Mouse (Mus musculus) intestine, postnatal 0 days (tissue): ENCODE measurements around the gene Gzmn. TPM values are rescaled to one million over a fixed set of nuclear protein-coding genes. Genes with fewer than 3 reads are reported as not detected.
"Not testable (repeated sequence)": the region's sequence is repeated elsewhere in the genome, so short reads cannot be mapped to it uniquely, and the experiment has no call there.

Experiments used
- ATAC-seq: fragments of 200-750 bp; cut with Nextera tagmentation; 2 replicates; pipeline ENCODE4 v1.8.0; 2017; ENCODE audit warnings: mild to moderate bottlenecking, moderate TSS enrichment, moderate library complexity
- H3K27ac ChIP-seq: fragments of 300-500 bp; sonication (generic); 2 replicates; pipeline ENCODE4 v1.5.1; 2014; ENCODE audit warnings: mild to moderate bottlenecking, low read depth, low read length, moderate library complexity
- H3K27me3 ChIP-seq: fragments of 300-500 bp; sonication (generic); replicated peaks from 2 replicates; pipeline ENCODE4 v1.6.1; 2014; ENCODE audit warnings: low read length, mixed read lengths; ENCODE audit not compliant: control insufficient read depth, insufficient read depth
- H3K36me3 ChIP-seq: fragments of 300-500 bp; sonication (generic); 2 replicates; pipeline ENCODE4 v1.6.1; 2014; ENCODE audit warnings: mild to moderate bottlenecking, moderate library complexity; ENCODE audit not compliant: control insufficient read depth, insufficient read depth
- H3K4me1 ChIP-seq: fragments of 300-500 bp; sonication (generic); replicated peaks from 2 replicates; pipeline ENCODE4 v1.6.1; 2014; ENCODE audit warnings: antibody characterized with exemption, low read length, mixed read lengths; ENCODE audit not compliant: control insufficient read depth, insufficient read depth
- H3K4me2 ChIP-seq: fragments of 300-500 bp; sonication (generic); replicated peaks from 2 replicates; pipeline ENCODE4 v1.6.1; 2014; ENCODE audit warnings: low read depth, mild to moderate bottlenecking, moderate library complexity
- H3K4me3 ChIP-seq: fragments of 300-500 bp; sonication (generic); 2 replicates; pipeline ENCODE4 v1.5.1; 2014; ENCODE audit warnings: low read depth, low read length
- H3K9ac ChIP-seq: fragments of 300-500 bp; sonication (generic); 2 replicates; pipeline ENCODE4 v1.6.1; 2014; ENCODE audit warnings: mild to moderate bottlenecking, low read depth, low read length
- H3K9me3 ChIP-seq: fragments of 300-500 bp; sonication (generic); 2 replicates; pipeline ENCODE4 v1.6.1; 2016; ENCODE audit warnings: mixed run types; ENCODE audit not compliant: control insufficient read depth
- CTCF ChIP-seq: sonication (generic); IDR thresholded peaks from 2 replicates; pipeline ENCODE4 v1.5.1; 2016; ENCODE audit warnings: low read depth, mild to moderate bottlenecking, control low read depth, antibody characterized with exemption, moderate library complexity
- WGBS: fragments of 180-500 bp; shearing (Covaris S2); extraction: QIAGEN DNeasy Blood & Tissue Kit; methylation state at CpG from one replicate; pipeline ENCODE4 v1.1.7; 2014; 5-methylcytosine and 5-hydroxymethylcytosine counted together
- polyA plus RNA-seq: library from polyadenylated mRNA; unstranded; fragments of >200 nt; fragmentation: Nextera tagmentation; extraction: Ambion mirVana; gene quantifications from 2 replicates; pipeline ENCODE4 v1.2.1, GENCODE M21; 2015

Gzmn gene
- polyA plus RNA-seq, 1 experiment from 2014 or later = not detected

DNA sequence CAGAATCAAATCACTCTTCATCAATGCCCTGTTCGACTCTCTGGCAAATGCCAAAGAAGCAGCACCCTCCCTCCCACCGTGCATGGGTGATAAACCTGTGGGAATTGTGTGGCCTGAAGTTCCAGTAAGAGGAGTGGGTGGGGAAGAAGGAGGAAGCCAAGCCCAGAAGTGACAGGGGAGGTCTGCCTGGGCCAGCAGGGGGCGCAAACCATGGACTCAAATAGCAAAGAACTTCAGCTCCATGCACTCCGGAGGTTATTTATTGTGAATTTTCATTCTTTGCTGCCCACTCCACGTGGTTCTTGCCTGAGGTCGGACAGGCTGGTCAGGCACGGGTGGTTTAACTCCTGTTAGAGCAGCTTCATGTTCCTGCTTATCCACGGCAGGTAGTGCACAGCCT, 3.3 kb upstream of the Gzmn start:
- H3K4me1 ChIP-seq, ATAC-seq, H3K27ac ChIP-seq, H3K9me3 ChIP-seq, H3K4me2 ChIP-seq, H3K36me3 ChIP-seq, H3K4me3 ChIP-seq, H3K9ac ChIP-seq, H3K27me3 ChIP-seq: not testable (repeated sequence)
- 27% methylated on average over 8 of the region's 8 CpGs for WGBS
- TF ChIP-seq CTCF = peak; percentile 68

- Histone ChIP-seq H3K27ac (no peak overlapping the region), H3K4me2 (no peak overlapping the region), H3K9ac (no peak overlapping the region), H3K27me3 (no peaks in the 10 kb centered on the region), H3K4me1 (no peaks in the 10 kb centered on the region), H3K9me3 (no peaks in the 10 kb centered on the region), H3K4me3 (no peak overlapping the region), H3K36me3 (no peaks in the 10 kb centered on the region)
- no peak for TF ChIP-seq CTCF
- ATAC-seq = no peak
- 90% methylated on average over 6 of the region's 6 CpGs for WGBS
Observed at GRCm38 (mm10) chr14:56173396-56173795, 1.0 kb downstream of the Gzmn start.

DNA sequence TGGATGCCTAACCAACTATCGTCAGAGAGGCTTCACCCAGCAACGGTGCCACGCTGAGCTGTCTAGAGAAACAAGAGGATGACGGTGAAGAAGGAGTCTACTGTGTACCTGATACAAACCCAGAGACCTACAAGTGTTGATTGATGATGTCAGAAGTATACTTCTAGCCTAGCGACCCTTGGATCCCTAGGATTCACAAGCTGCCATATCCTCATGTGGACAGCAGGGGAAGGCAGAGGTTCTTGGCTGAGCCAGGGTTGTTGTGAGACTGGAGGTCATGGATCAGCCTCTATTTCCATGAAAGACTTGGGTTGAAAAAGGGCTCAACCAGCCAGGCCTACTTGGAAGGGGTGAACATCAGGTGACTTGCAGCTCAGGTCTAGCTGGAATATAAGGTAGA, 1.7 kb downstream of the Gzmn start:
- Histone ChIP-seq H3K27me3 (no peaks in the 10 kb centered on the region), H3K9ac (no peak overlapping the region)
- WGBS = 93% methylated on average over 5 of the region's 5 CpGs

GRCm38 (mm10) chr14:56168009-56168408, 6.4 kb downstream of the Gzmn start:
- Histone ChIP-seq H3K27me3 (no peaks in the 10 kb centered on the region), H3K4me1 (no peaks in the 10 kb centered on the region), H3K27ac (no peak overlapping the region), H3K9ac (no peak overlapping the region), H3K4me2 (no peak overlapping the region), H3K36me3 (no peaks in the 10 kb centered on the region), H3K4me3 (no peak overlapping the region), H3K9me3 (no peaks in the 10 kb centered on the region)
- TF ChIP-seq CTCF = no peak
- ATAC-seq = no peak
- 72% methylated on average over 6 of the region's 6 CpGs for WGBS

More for the DNA sequence above, 1.7 kb downstream of the Gzmn start:
- Histone ChIP-seq H3K36me3 (no peaks in the 10 kb centered on the region), H3K4me2 (no peak overlapping the region), H3K9me3 (no peaks in the 10 kb centered on the region), H3K27ac (no peak overlapping the region), H3K4me3 (no peak overlapping the region), H3K4me1 (no peaks in the 10 kb centered on the region)
- no peak for ATAC-seq
- no peak for TF ChIP-seq CTCF

DNA sequence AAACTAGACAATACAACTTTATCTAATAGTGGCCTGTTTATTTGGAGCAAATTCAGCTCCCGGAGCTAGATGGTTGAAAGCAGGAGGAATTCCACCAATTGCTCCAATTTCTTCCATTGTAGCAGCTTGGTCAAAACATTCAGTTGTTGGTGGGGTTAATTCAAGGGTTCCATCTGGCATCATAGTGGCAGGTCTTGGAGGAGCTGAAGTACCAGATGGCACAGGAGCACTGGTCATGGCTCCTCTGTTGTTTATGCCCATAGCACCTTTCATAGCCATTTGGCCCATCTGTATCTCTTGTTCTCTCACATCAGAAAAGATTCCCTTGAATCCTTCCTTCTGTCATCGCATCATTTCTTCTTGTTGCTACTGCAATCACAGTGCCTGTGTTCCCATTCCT, 12.3 kb downstream of the Gzmn start:
- 90% methylated on average over 2 of the region's 2 CpGs for WGBS
- H3K27ac ChIP-seq = no peak overlapping the region
- no peak for TF ChIP-seq CTCF
- H3K9me3 ChIP-seq = no peaks in the 10 kb centered on the region
- no peaks in the 10 kb centered on the region for H3K4me1 ChIP-seq
- H3K9ac ChIP-seq = no peak overlapping the region
- no peaks in the 10 kb centered on the region for H3K27me3 ChIP-seq
- H3K36me3 ChIP-seq = no peaks in the 10 kb centered on the region
- ATAC-seq = no peak
- H3K4me2 ChIP-seq = no peak overlapping the region
- H3K4me3 ChIP-seq = no peak overlapping the region

GRCm38 (mm10) chr14:56159479-56159878, 14.9 kb downstream of the Gzmn start, which contains the start of gene Gzmg:
Gene Gzmg, minus strand, starts transcription at chr14:56159579.
- H3K4me1 ChIP-seq, H3K27me3 ChIP-seq, H3K9ac ChIP-seq, H3K4me2 ChIP-seq, ATAC-seq, H3K9me3 ChIP-seq, H3K4me3 ChIP-seq, H3K36me3 ChIP-seq, H3K27ac ChIP-seq: not testable (repeated sequence)
- WGBS = 83% methylated on average over 2 of the region's 2 CpGs

DNA sequence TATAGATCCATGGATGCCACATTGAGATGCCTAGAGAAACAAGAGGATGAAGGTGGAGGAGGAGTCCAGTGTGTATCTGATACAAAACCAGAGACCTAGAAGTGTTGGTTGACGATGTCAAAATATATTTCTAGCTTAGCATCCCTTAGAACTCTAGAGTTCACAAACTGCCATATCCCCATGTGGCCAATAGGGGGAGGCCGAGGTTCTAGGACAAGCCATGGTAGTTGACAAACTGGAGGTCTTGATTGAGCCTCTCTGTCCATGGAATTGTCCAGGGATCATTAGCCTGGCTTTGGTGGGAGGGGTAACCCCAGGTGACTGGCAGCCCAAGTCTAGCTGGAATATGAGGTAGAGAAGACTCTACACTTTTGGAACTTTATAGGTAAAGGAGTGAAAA, 19.1 kb downstream of the Gzmn start:
- no peak overlapping the region for H3K4me2 ChIP-seq
- H3K9me3 ChIP-seq = no peaks in the 10 kb centered on the region
- ATAC-seq = no peak
- H3K27ac ChIP-seq = no peak overlapping the region
- no peak overlapping the region for H3K4me3 ChIP-seq
- no peaks in the 10 kb centered on the region for H3K27me3 ChIP-seq
- no peaks in the 10 kb centered on the region for H3K36me3 ChIP-seq
- 73% methylated on average over 2 of the region's 2 CpGs for WGBS
- TF ChIP-seq CTCF = peak; percentile 41
- no peak overlapping the region for H3K9ac ChIP-seq
- no peaks in the 10 kb centered on the region for H3K4me1 ChIP-seq

- not testable (repeated sequence) for H3K4me3 ChIP-seq, H3K4me1 ChIP-seq, H3K9me3 ChIP-seq, H3K36me3 ChIP-seq, ATAC-seq, H3K4me2 ChIP-seq, H3K27ac ChIP-seq, H3K27me3 ChIP-seq, H3K9ac ChIP-seq
- 62% methylated on average over 1 of the region's 1 CpGs for WGBS
Observed at GRCm38 (mm10) chr14:56133675-56134074, 40.7 kb downstream of the Gzmn start.

- not testable (repeated sequence) for H3K4me3 ChIP-seq, H3K9ac ChIP-seq, H3K4me1 ChIP-seq, H3K4me2 ChIP-seq, ATAC-seq, H3K27ac ChIP-seq, H3K36me3 ChIP-seq, H3K27me3 ChIP-seq, H3K9me3 ChIP-seq
- 69% methylated on average over 2 of the region's 2 CpGs for WGBS
Observed at GRCm38 (mm10) chr14:56132508-56132907, 41.9 kb downstream of the Gzmn start, which contains the start of gene Gzmd. Gene Gzmd, minus strand, starts transcription at chr14:56132608.
